Mouse (Mus musculus) myocyte (in vitro differentiated cells): ENCODE measurements around the gene Borcs6.

Experiments used
- CEBPB ChIP-seq: IDR thresholded peaks from 2 replicates; pipeline ENCODE4 v1.6.1; 2011; ENCODE audit warnings: mild to moderate bottlenecking, moderate library complexity; ENCODE audit not compliant: poor library complexity, insufficient read depth, severe bottlenecking
- E2F4 ChIP-seq: IDR thresholded peaks from one replicate; pipeline ENCODE4 v1.6.1; 2011; ENCODE audit warnings: mild to moderate bottlenecking, control low read depth, moderate library complexity; ENCODE audit not compliant: insufficient read depth
- MAX ChIP-seq: IDR thresholded peaks from one replicate; pipeline ENCODE4 v1.6.1; 2011; ENCODE audit warnings: low read depth, mild to moderate bottlenecking, control low read depth
- MYOD1 ChIP-seq, 3 experiments: IDR thresholded peaks; one replicate each; pipeline ENCODE4 v1.6.1; 2011; ENCODE audit warnings: control low read depth in 2 of 3, low read depth in 2 of 3, mild to moderate bottlenecking in 2 of 3, moderate library complexity in 1 of 3; ENCODE audit not compliant: insufficient read length in 2 of 3, control insufficient read depth in 1 of 3
- MYOG ChIP-seq, 3 experiments: IDR thresholded peaks; one replicate each; pipeline ENCODE4 v1.6.1; 2011; ENCODE audit warnings: control low read depth in 2 of 3, low read depth in 2 of 3, mild to moderate bottlenecking in 2 of 3; ENCODE audit not compliant: insufficient read length in 2 of 3, control insufficient read depth in 1 of 3, insufficient read depth in 1 of 3
- POLR2A ChIP-seq: IDR thresholded peaks from one replicate; pipeline ENCODE4 v1.6.1; 2011; ENCODE audit warnings: low read depth, mild to moderate bottlenecking, control low read depth, moderate library complexity; ENCODE audit not compliant: insufficient read length
- POLR2AphosphoS2 ChIP-seq: IDR thresholded peaks from one replicate; pipeline ENCODE4 v1.6.1; 2011; ENCODE audit warnings: low read depth, control low read depth; ENCODE audit not compliant: insufficient read length
- REST ChIP-seq: IDR thresholded peaks from one replicate; pipeline ENCODE4 v1.6.1; 2011; ENCODE audit warnings: mild to moderate bottlenecking, control low read depth, moderate library complexity; ENCODE audit not compliant: insufficient read depth, insufficient read length
- SRF ChIP-seq: IDR thresholded peaks from one replicate; pipeline ENCODE4 v1.6.1; 2011; ENCODE audit warnings: low read depth; ENCODE audit not compliant: control insufficient read depth, insufficient read length
- TCF12 ChIP-seq: IDR thresholded peaks from one replicate; pipeline ENCODE4 v1.6.1; 2011; ENCODE audit warnings: mild to moderate bottlenecking, control low read depth; ENCODE audit not compliant: poor library complexity, insufficient read depth, severe bottlenecking
- TCF3 ChIP-seq: IDR thresholded peaks from one replicate; pipeline ENCODE4 v1.6.1; 2011; ENCODE audit warnings: low read depth, control low read depth; ENCODE audit not compliant: insufficient read length
- USF1 ChIP-seq: IDR thresholded peaks from one replicate; pipeline ENCODE4 v1.6.1; 2011; ENCODE audit warnings: low read depth, mild to moderate bottlenecking, control low read depth, moderate library complexity

- TF ChIP-seq USF1 (no peak), POLR2A (no peak), MYOG (IDR thresholded peaks at IDR 0.05; ENCODE audit: control insufficient read depth in 1 of 3, insufficient read depth in 1 of 3, insufficient read length in 2 of 3, low read depth in 2 of 3) (no peak), MYOD1 (IDR thresholded peaks at IDR 0.05; ENCODE audit: control insufficient read depth in 1 of 3, insufficient read length in 2 of 3, low read depth in 2 of 3) (no peak), TCF3 (no peak), MAX (no peak), E2F4 (no peak), REST (no peak), CEBPB (no peak), TCF12 (no peak), POLR2AphosphoS2 (no peak), SRF (no peak)
These were observed 10.6 kb downstream of the Borcs6 start for GRCm38 (mm10) chr11:69070093-69070492.
